Mouse (Mus musculus): ENCODE data around the gene Dus2. TPM values are rescaled to one million over a fixed set of nuclear protein-coding genes. Genes with fewer than 3 reads are reported as not detected.
A peak's percentile ranks its signal among the peaks of the same experiment; 100 is the strongest.
"Not testable (repeated sequence)": the region's sequence is repeated elsewhere in the genome, so short reads cannot be mapped to it uniquely, and the experiment has no call there.

The Dus2 gene
- polyA plus RNA-seq, 1 experiment from 2014 or later, result 21.4 TPM

GRCm38 (mm10) chr8:105965266-105965904, 25.8 kb upstream of the Dus2 start:
- no peak for DNase-seq (ENCODE audit: low spot score)

GRCm38 (mm10) chr8:105965905-105966341, 25.2 kb upstream of the Dus2 start, which contains the start of gene Slc12a4:
TSS of gene Slc12a4 (minus strand) at chr8:105966097.
- H3K9me3 ChIP-seq (replicated peaks), result no peaks in the 10 kb centered on the region
- peak within 1 kb of the TSS; percentile 76 for H3K4me3 ChIP-seq
- peaks cover 50% of the 10 kb centered on the region for H3K27me3 ChIP-seq (ENCODE audit: low read depth, poor library complexity, severe bottlenecking)
- under 1% methylated on average over 47 of the region's 47 CpGs for WGBS
- peaks cover 31% of the 10 kb centered on the region for H3K4me1 ChIP-seq
- peak within 1 kb of the TSS; percentile 85 for H3K27ac ChIP-seq (replicated peaks)
- DNase-seq (ENCODE audit: low spot score), result peak; percentile 80
- no peaks in the 10 kb centered on the region for H3K36me3 ChIP-seq

More at GRCm38 (mm10) chr8:105965266-105965904, 25.8 kb upstream of the Dus2 start:
- peak overlapping the region; percentile 76 for H3K4me3 ChIP-seq
- H3K27ac ChIP-seq (replicated peaks), result peak overlapping the region; percentile 85
- peaks cover 31% of the 10 kb centered on the region for H3K4me1 ChIP-seq
- no peaks in the 10 kb centered on the region for H3K9me3 ChIP-seq (replicated peaks)
- H3K36me3 ChIP-seq, result no peaks in the 10 kb centered on the region
- peaks cover 50% of the 10 kb centered on the region for H3K27me3 ChIP-seq (ENCODE audit: low read depth, poor library complexity, severe bottlenecking)
- WGBS, result 3% methylated on average over 40 of the region's 40 CpGs

- no peaks in the 10 kb centered on the region for H3K9me3 ChIP-seq (replicated peaks)
- peaks cover 31% of the 10 kb centered on the region for H3K4me1 ChIP-seq
- peaks cover 50% of the 10 kb centered on the region for H3K27me3 ChIP-seq (ENCODE audit: low read depth, poor library complexity, severe bottlenecking)
- 10% methylated on average over 19 of the region's 19 CpGs for WGBS
- H3K27ac ChIP-seq (replicated peaks), result no peak overlapping the region; the same call in 1 of the 2 replicates
- peak overlapping the region; percentile 76 for H3K4me3 ChIP-seq
- peak; percentile 60 for DNase-seq (ENCODE audit: low spot score)
- no peaks in the 10 kb centered on the region for H3K36me3 ChIP-seq
These were observed 24.3 kb upstream of the Dus2 start for GRCm38 (mm10) chr8:105966692-105967311.

- H3K4me1 ChIP-seq, result peaks cover 29% of the 10 kb centered on the region
- H3K9me3 ChIP-seq (replicated peaks), result no peaks in the 10 kb centered on the region
- no peak overlapping the region for H3K4me3 ChIP-seq
- no peak for DNase-seq (ENCODE audit: low spot score)
- WGBS, result 80% methylated on average over 1 of the region's 1 CpGs
- H3K27ac ChIP-seq (replicated peaks), result no peak overlapping the region
- H3K36me3 ChIP-seq, result no peaks in the 10 kb centered on the region
- peaks cover 40% of the 10 kb centered on the region for H3K27me3 ChIP-seq (ENCODE audit: low read depth, poor library complexity, severe bottlenecking)
These were observed 21.8 kb upstream of the Dus2 start for GRCm38 (mm10) chr8:105969367-105969766.

- Histone ChIP-seq H3K36me3 (no peaks in the 10 kb centered on the region), H3K27me3 (ENCODE audit: low read depth, poor library complexity, severe bottlenecking) (peaks cover 22% of the 10 kb centered on the region), H3K9me3 (replicated peaks) (no peaks in the 10 kb centered on the region), H3K27ac (replicated peaks) (no peak overlapping the region), H3K4me3 (no peak overlapping the region), H3K4me1 (peaks cover 11% of the 10 kb centered on the region)
- no peak for DNase-seq (ENCODE audit: low spot score)
- WGBS, result 76% methylated on average over 8 of the region's 8 CpGs
These were observed 20.0 kb upstream of the Dus2 start for GRCm38 (mm10) chr8:105971019-105971720.

- Histone ChIP-seq H3K27ac (replicated peaks) (no peak overlapping the region), H3K36me3 (no peaks in the 10 kb centered on the region), H3K9me3 (replicated peaks) (0 out of 2 replicates have a peak, but pooled peaks cover 6% of the 10 kb centered on the region), H3K4me1 (no peaks in the 10 kb centered on the region), H3K27me3 (ENCODE audit: low read depth, poor library complexity, severe bottlenecking) (no peaks in the 10 kb centered on the region), H3K4me3 (no peak overlapping the region)
- no peak for DNase-seq (ENCODE audit: low spot score)
- 66% methylated on average over 7 of the region's 7 CpGs for WGBS
These were observed 15.8 kb upstream of the Dus2 start for GRCm38 (mm10) chr8:105975363-105975762.

GRCm38 (mm10) chr8:105979325-105979724, 11.8 kb upstream of the Dus2 start, which contains the start of gene Dpep3:
TSS of gene Dpep3 (minus strand) at chr8:105979429.
- Histone ChIP-seq H3K36me3 (no peaks in the 10 kb centered on the region), H3K9me3 (replicated peaks) (0 out of 2 replicates have a peak, but pooled peaks cover 6% of the 10 kb centered on the region), H3K4me1 (no peaks in the 10 kb centered on the region), H3K4me3 (no peak within 1 kb of the TSS), H3K27me3 (ENCODE audit: low read depth, poor library complexity, severe bottlenecking) (no peaks in the 10 kb centered on the region), H3K27ac (replicated peaks) (no peak within 1 kb of the TSS)
- WGBS, result 92% methylated on average over 15 of the region's 15 CpGs
- no peak for DNase-seq (ENCODE audit: low spot score)

GRCm38 (mm10) chr8:105981146-105981545, 10.0 kb upstream of the Dus2 start:
- H3K36me3 ChIP-seq, result no peaks in the 10 kb centered on the region
- no peak overlapping the region for H3K27ac ChIP-seq (replicated peaks)
- no peak for DNase-seq (ENCODE audit: low spot score)
- no peak overlapping the region for H3K4me3 ChIP-seq
- 95% methylated on average over 1 of the region's 1 CpGs for WGBS
- 0 out of 2 replicates have a peak, but pooled peaks cover 6% of the 10 kb centered on the region for H3K9me3 ChIP-seq (replicated peaks)
- no peaks in the 10 kb centered on the region for H3K4me1 ChIP-seq
- no peaks in the 10 kb centered on the region for H3K27me3 ChIP-seq (ENCODE audit: low read depth, poor library complexity, severe bottlenecking)

GRCm38 (mm10) chr8:105983406-105983805, 7.7 kb upstream of the Dus2 start:
- not testable (repeated sequence) for H3K36me3 ChIP-seq; H3K27ac ChIP-seq (replicated peaks); DNase-seq (ENCODE audit: low spot score); H3K27me3 ChIP-seq (ENCODE audit: low read depth, poor library complexity, severe bottlenecking); H3K9me3 ChIP-seq (replicated peaks); H3K4me3 ChIP-seq; H3K4me1 ChIP-seq
- 85% methylated on average over 11 of the region's 11 CpGs for WGBS

GRCm38 (mm10) chr8:105988546-105988945, 2.6 kb upstream of the Dus2 start:
- DNase-seq (ENCODE audit: low spot score), result no peak
- no peaks in the 10 kb centered on the region for H3K36me3 ChIP-seq
- no peak overlapping the region for H3K27ac ChIP-seq (replicated peaks)
- H3K4me1 ChIP-seq, result 0 out of 2 replicates have a peak, but pooled peaks cover 7% of the 10 kb centered on the region
- H3K4me3 ChIP-seq, result no peak overlapping the region
- 88% methylated on average over 11 of the region's 11 CpGs for WGBS
- H3K9me3 ChIP-seq (replicated peaks), result no peaks in the 10 kb centered on the region
- no peaks in the 10 kb centered on the region; the same call in 1 of the 2 replicates for H3K27me3 ChIP-seq (ENCODE audit: low read depth, poor library complexity, severe bottlenecking)

- H3K27ac ChIP-seq (replicated peaks), result peak overlapping the region; percentile 57; the same call in 1 of the 2 replicates
- no peaks in the 10 kb centered on the region for H3K9me3 ChIP-seq (replicated peaks)
- H3K4me1 ChIP-seq, result 0 out of 2 replicates have a peak, but pooled peaks cover 7% of the 10 kb centered on the region
- no peak overlapping the region for H3K4me3 ChIP-seq
- no peaks in the 10 kb centered on the region; the same call in 1 of the 2 replicates for H3K27me3 ChIP-seq (ENCODE audit: low read depth, poor library complexity, severe bottlenecking)
- H3K36me3 ChIP-seq, result no peaks in the 10 kb centered on the region
- no peak for DNase-seq (ENCODE audit: low spot score)
- WGBS, result 70% methylated on average over 2 of the region's 2 CpGs
These were observed 409 bp downstream of the Dus2 start for GRCm38 (mm10) chr8:105991546-105991945.

GRCm38 (mm10) chr8:105992499-105992898, 1.4 kb downstream of the Dus2 start:
- Histone ChIP-seq H3K36me3 (no peaks in the 10 kb centered on the region), H3K4me1 (0 out of 2 replicates have a peak, but pooled peaks cover 7% of the 10 kb centered on the region), H3K27ac (replicated peaks) (no peak overlapping the region), H3K4me3 (no peak overlapping the region), H3K27me3 (ENCODE audit: low read depth, poor library complexity, severe bottlenecking) (no peaks in the 10 kb centered on the region; the same call in 1 of the 2 replicates), H3K9me3 (replicated peaks) (no peaks in the 10 kb centered on the region)
- DNase-seq (ENCODE audit: low spot score), result no peak
- WGBS, result 66% methylated on average over 5 of the region's 5 CpGs
